Mouse (Mus musculus): Measurements from ENCODE around the gene BC034090. TPM values are rescaled to one million over a fixed set of nuclear protein-coding genes. Genes with fewer than 3 reads are reported as not detected.

The BC034090 gene
- total and polyA plus RNA-seq, 2 experiments from 2014 or later = 2.5 to 9.9 TPM

- no peak for TF ChIP-seq CTCF (IDR thresholded peaks at IDR 0.05; ENCODE audit: low read depth)
- Histone ChIP-seq H3K9ac (no peak overlapping the region), H3K4me2 (ENCODE audit: low read depth) (no peak overlapping the region), H3K27me3 (ENCODE audit: insufficient read depth, low read length) (no peaks in the 10 kb centered on the region), H3K36me3 (ENCODE audit: insufficient read depth) (no peaks in the 10 kb centered on the region), H3K27ac (ENCODE audit: low read depth, low read length) (no peak overlapping the region), H3K4me3 (ENCODE audit: low read depth, low read length) (no peak overlapping the region), H3K9me3 (ENCODE audit: low read length) (no peaks in the 10 kb centered on the region), H3K4me1 (ENCODE audit: insufficient read depth) (peaks cover 19% of the 10 kb centered on the region)
- DNase-seq (no peak), ATAC-seq (no peak)
- WGBS = 72% methylated on average over 6 of the region's 6 CpGs
These were observed 27.4 kb downstream of the BC034090 start for GRCm38 (mm10) chr1:155216844-155217243.

- no peak for TF ChIP-seq CTCF (IDR thresholded peaks at IDR 0.05; ENCODE audit: low read depth)
- ATAC-seq (no peak), DNase-seq (no peak)
- 81% methylated on average over 11 of the region's 11 CpGs for WGBS
- Histone ChIP-seq H3K27me3 (ENCODE audit: insufficient read depth, low read length) (no peaks in the 10 kb centered on the region), H3K4me2 (ENCODE audit: low read depth) (no peak overlapping the region), H3K36me3 (ENCODE audit: insufficient read depth) (no peaks in the 10 kb centered on the region), H3K9me3 (ENCODE audit: low read length) (no peaks in the 10 kb centered on the region), H3K9ac (no peak overlapping the region), H3K4me3 (ENCODE audit: low read depth, low read length) (no peak overlapping the region), H3K27ac (ENCODE audit: low read depth, low read length) (no peak overlapping the region), H3K4me1 (ENCODE audit: insufficient read depth) (peaks cover 18% of the 10 kb centered on the region)
These were observed 27.9 kb downstream of the BC034090 start for GRCm38 (mm10) chr1:155216313-155216712.

GRCm38 (mm10) chr1:155215066-155215764 is 29.0 kb downstream of the BC034090 start:
- no peaks in the 10 kb centered on the region for H3K27me3 ChIP-seq (ENCODE audit: insufficient read depth, low read length)
- H3K9me3 ChIP-seq (ENCODE audit: low read length) = no peaks in the 10 kb centered on the region
- peak; percentile 51 for TF ChIP-seq CTCF (IDR thresholded peaks at IDR 0.05; ENCODE audit: low read depth)
- peaks cover 18% of the 10 kb centered on the region for H3K4me1 ChIP-seq (ENCODE audit: insufficient read depth)
- no peak overlapping the region for H3K27ac ChIP-seq (ENCODE audit: low read depth, low read length)
- DNase-seq (no peak), ATAC-seq (peak; percentile 30)
- H3K9ac ChIP-seq = no peak overlapping the region
- H3K4me2 ChIP-seq (ENCODE audit: low read depth) = no peak overlapping the region
- H3K4me3 ChIP-seq (ENCODE audit: low read depth, low read length) = no peak overlapping the region
- 58% methylated on average over 9 of the region's 9 CpGs for WGBS
- no peaks in the 10 kb centered on the region for H3K36me3 ChIP-seq (ENCODE audit: insufficient read depth)

- no peaks in the 10 kb centered on the region for H3K36me3 ChIP-seq (ENCODE audit: insufficient read depth)
- H3K4me2 ChIP-seq (ENCODE audit: low read depth) = no peak overlapping the region
- ATAC-seq = no peak
- H3K4me3 ChIP-seq (ENCODE audit: low read depth, low read length) = no peak overlapping the region
- H3K9ac ChIP-seq = no peak overlapping the region
- H3K27me3 ChIP-seq (ENCODE audit: insufficient read depth, low read length) = no peaks in the 10 kb centered on the region
- no peaks in the 10 kb centered on the region for H3K9me3 ChIP-seq (ENCODE audit: low read length)
- H3K27ac ChIP-seq (ENCODE audit: low read depth, low read length) = no peak overlapping the region
- no peak for TF ChIP-seq CTCF (IDR thresholded peaks at IDR 0.05; ENCODE audit: low read depth)
- no peak for DNase-seq
- 74% methylated on average over 7 of the region's 7 CpGs for WGBS
- H3K4me1 ChIP-seq (ENCODE audit: insufficient read depth) = peaks cover 18% of the 10 kb centered on the region
These were observed 30.3 kb downstream of the BC034090 start for GRCm38 (mm10) chr1:155213912-155214311.

- no peaks in the 10 kb centered on the region for H3K27me3 ChIP-seq (ENCODE audit: insufficient read depth, low read length)
- H3K27ac ChIP-seq (ENCODE audit: low read depth, low read length) = peak overlapping the region; percentile 16; the same call in 1 of the 2 replicates
- TF ChIP-seq CTCF (IDR thresholded peaks at IDR 0.05; ENCODE audit: low read depth) = no peak; the same call in 1 of the 2 replicates
- no peaks in the 10 kb centered on the region for H3K9me3 ChIP-seq (ENCODE audit: low read length)
- H3K4me1 ChIP-seq (ENCODE audit: insufficient read depth) = peaks cover 18% of the 10 kb centered on the region
- peak; percentile 65 for DNase-seq
- no peaks in the 10 kb centered on the region for H3K36me3 ChIP-seq (ENCODE audit: insufficient read depth)
- ATAC-seq = peak; percentile 40
- H3K9ac ChIP-seq = no peak overlapping the region
- 13% methylated on average over 18 of the region's 18 CpGs for WGBS
- no peak overlapping the region for H3K4me2 ChIP-seq (ENCODE audit: low read depth)
- H3K4me3 ChIP-seq (ENCODE audit: low read depth, low read length) = no peak overlapping the region
These were observed 31.1 kb downstream of the BC034090 start for GRCm38 (mm10) chr1:155212936-155213774.

GRCm38 (mm10) chr1:155212493-155212892 is 31.8 kb downstream of the BC034090 start:
- Histone ChIP-seq H3K9me3 (ENCODE audit: low read length) (no peaks in the 10 kb centered on the region), H3K9ac (no peak overlapping the region), H3K27ac (ENCODE audit: low read depth, low read length) (peak overlapping the region; percentile 50; the same call in 1 of the 2 replicates), H3K27me3 (ENCODE audit: insufficient read depth, low read length) (no peaks in the 10 kb centered on the region), H3K4me2 (ENCODE audit: low read depth) (no peak overlapping the region), H3K4me1 (ENCODE audit: insufficient read depth) (peaks cover 18% of the 10 kb centered on the region), H3K36me3 (ENCODE audit: insufficient read depth) (peaks cover 4% of the 10 kb centered on the region; the same call in 1 of the 2 replicates), H3K4me3 (ENCODE audit: low read depth, low read length) (no peak overlapping the region)
- TF ChIP-seq CTCF (IDR thresholded peaks at IDR 0.05; ENCODE audit: low read depth) = no peak
- DNase-seq (no peak), ATAC-seq (peak; percentile 57)
- 8% methylated on average over 6 of the region's 6 CpGs for WGBS

- Histone ChIP-seq H3K27me3 (ENCODE audit: insufficient read depth, low read length) (no peaks in the 10 kb centered on the region), H3K36me3 (ENCODE audit: insufficient read depth) (peaks cover 8% of the 10 kb centered on the region; the same call in 1 of the 2 replicates), H3K27ac (ENCODE audit: low read depth, low read length) (peak overlapping the region; percentile 50; the same call in 1 of the 2 replicates), H3K4me1 (ENCODE audit: insufficient read depth) (peaks cover 18% of the 10 kb centered on the region), H3K4me2 (ENCODE audit: low read depth) (no peak overlapping the region), H3K9ac (no peak overlapping the region), H3K9me3 (ENCODE audit: low read length) (no peaks in the 10 kb centered on the region), H3K4me3 (ENCODE audit: low read depth, low read length) (no peak overlapping the region)
- DNase-seq = no peak
- ATAC-seq = no peak
- whole genome bisulfite sequencing = 43% methylated on average over 4 of the region's 4 CpGs
- TF ChIP-seq CTCF (IDR thresholded peaks at IDR 0.05; ENCODE audit: low read depth) = no peak
These were observed 32.2 kb downstream of the BC034090 start for GRCm38 (mm10) chr1:155212081-155212480.
